Comparison of ENCODE assay signal across 25 mouse cellular contexts in genomic region chr14:46005307-46005706, GRCm38 (mm10).
"Had no signal": no experiment of that assay in that cellular context is flagged by ENCODE, and none has a peak within 500 bp of the region (broad histone marks: within the 10 kb centered on the region; RNA-seq: fewer than 3 reads in every experiment).

No protein-coding gene starts in this region.

- H3K4me2 ChIP-seq: heart, embryonic 12.5 days; hindbrain, embryonic 12.5 days; hindbrain, embryonic 14.5 days; intestine, embryonic 15.5 days; limb, embryonic 12.5 days; liver, embryonic 11.5 days; liver, embryonic 13.5 days; liver, embryonic 15.5 days had no signal

- DNase-seq: gastrocnemius, postnatal 14 days; heart, adult 18-20 months; heart, postnatal 10 days; heart, postnatal 4 days; kidney, adult 18-20 months; kidney, adult 8-10 months; kidney, postnatal 10 days; kidney, postnatal 25 days; kidney, postnatal 4 days; liver; liver, embryonic 13.5 days had no signal

- H3K27me3 ChIP-seq: heart, embryonic 12.5 days; hindbrain, embryonic 12.5 days; intestine, embryonic 15.5 days; liver, embryonic 13.5 days; liver, embryonic 15.5 days had no signal

- H3K4me1 ChIP-seq: heart, embryonic 12.5 days; hindbrain, embryonic 10.5 days; hindbrain, embryonic 12.5 days; intestine, embryonic 15.5 days; limb, embryonic 12.5 days; liver, embryonic 13.5 days; liver, embryonic 15.5 days had no signal

- H3K36me3 ChIP-seq: heart, embryonic 10.5 days; heart, embryonic 12.5 days; hindbrain, embryonic 10.5 days; hindbrain, embryonic 12.5 days; intestine, embryonic 15.5 days; limb, embryonic 12.5 days; liver, embryonic 13.5 days; liver, embryonic 15.5 days had no signal

- H3K9me3 ChIP-seq: heart, embryonic 10.5 days; heart, embryonic 12.5 days; hindbrain, embryonic 10.5 days; hindbrain, embryonic 12.5 days; intestine, embryonic 15.5 days; limb, embryonic 12.5 days; liver, embryonic 13.5 days; liver, embryonic 15.5 days had no signal

- H3K4me3 ChIP-seq: heart, embryonic 10.5 days; heart, embryonic 12.5 days; hindbrain, embryonic 10.5 days; hindbrain, embryonic 12.5 days; intestine, embryonic 15.5 days; layer of hippocampus, adult 2 months; left cerebral cortex, adult 2 months; limb, embryonic 12.5 days; liver, embryonic 13.5 days; liver, embryonic 15.5 days had no signal

- H3K27ac ChIP-seq: heart, embryonic 10.5 days; hindbrain, embryonic 10.5 days; hindbrain, embryonic 12.5 days; hindbrain, embryonic 14.5 days; intestine, embryonic 15.5 days; layer of hippocampus, adult 2 months; left cerebral cortex, adult 2 months; limb, embryonic 12.5 days; liver, embryonic 13.5 days; liver, embryonic 15.5 days had no signal

- ATAC-seq: hindbrain, embryonic 16.5 days; inflammation-experienced regulatory T-cells, adult 6 months; intestine, embryonic 15.5 days; intestine, postnatal 0 days had no signal

- H3K9ac ChIP-seq: heart, embryonic 12.5 days; hindbrain, embryonic 12.5 days; hindbrain, embryonic 14.5 days; intestine, embryonic 15.5 days; limb, embryonic 12.5 days; liver, embryonic 13.5 days; liver, embryonic 15.5 days had no signal
